Mouse (Mus musculus): ENCODE measurements around the gene Tspan10.

- 0 out of 2 replicates have a peak, but pooled peaks have one; percentile 19 for TF ChIP-seq CTCF (IDR thresholded peaks at IDR 0.05; ENCODE audit: low read depth)
- TF ChIP-seq EP300 (IDR thresholded peaks at IDR 0.05; ENCODE audit: low read depth), result no peak
Observed at GRCm38 (mm10) chr11:120490291-120491046, 48.0 kb downstream of the Tspan10 start.
